In genomic region chr4:53410752-53411151, GRCm38 (mm10) we compare ENCODE assay signal across 15 mouse cellular contexts.
"Had no signal": no experiment of that assay in that cellular context is flagged by ENCODE, and none has a peak within 500 bp of the region (broad histone marks: within the 10 kb centered on the region; RNA-seq: fewer than 3 reads in every experiment).

No protein-coding gene starts in this region.

- H3K9me3 ChIP-seq: limb, embryonic 10.5 days; liver, embryonic 15.5 days; midbrain, embryonic 13.5 days; neural tube, embryonic 15.5 days had no signal

- H3K27ac ChIP-seq: kidney, postnatal 0 days; limb, embryonic 10.5 days; liver, embryonic 15.5 days; midbrain, embryonic 13.5 days; neural tube, embryonic 15.5 days had no signal

- H3K27me3 ChIP-seq: liver, embryonic 15.5 days; midbrain, embryonic 13.5 days; neural tube, embryonic 15.5 days had no signal

- ATAC-seq: lung, postnatal 0 days; midbrain, embryonic 13.5 days had no signal

- DNase-seq: kidney, adult 8-10 months; kidney, postnatal 36 days; layer of hippocampus, adult 9-11 months; layer of hippocampus, postnatal 36 days; lung, adult 2 months; lung, postnatal 36 days; thymus, postnatal 4 days had no signal

- H3K9ac ChIP-seq: liver, embryonic 15.5 days; midbrain, embryonic 13.5 days; neural tube, embryonic 15.5 days had no signal

- H3K4me3 ChIP-seq: limb, embryonic 10.5 days; liver, embryonic 15.5 days; midbrain, embryonic 13.5 days; myocyte; neural tube, embryonic 15.5 days had no signal

- H3K36me3 ChIP-seq: limb, embryonic 10.5 days; liver, embryonic 15.5 days; midbrain, embryonic 13.5 days; neural tube, embryonic 15.5 days had no signal

- H3K4me2 ChIP-seq: liver, embryonic 11.5 days; liver, embryonic 15.5 days; midbrain, embryonic 13.5 days; neural tube, embryonic 15.5 days had no signal
